ENCODE assay signal across 15 mouse cellular contexts in genomic region chr9:78546944-78547343, GRCm38 (mm10). TPM values are rescaled to one million over a fixed set of nuclear protein-coding genes. Genes with fewer than 3 reads are reported as not detected.
DNase-seq lines count a peak whose midpoint lies in the region; ATAC-seq and TF ChIP-seq lines count a peak whose summit lies in the region.
"Had no signal": no experiment of that assay in that cellular context is flagged by ENCODE, and none has a peak within 500 bp of the region (broad histone marks: within the 10 kb centered on the region; RNA-seq: fewer than 3 reads in every experiment).

No protein-coding gene starts in this region.

- ATAC-seq in liver, postnatal 0 days: no peak
- no peak for ATAC-seq in midbrain, embryonic 11.5 days (ENCODE audit: low FRiP score)
- ATAC-seq: intestine, postnatal 0 days; midbrain, embryonic 13.5 days had no signal

- WGBS in liver, postnatal 0 days (ENCODE audit: insufficient replicate concordance): 73% methylated on average over 7 of the region's 7 CpGs
- WGBS in midbrain, embryonic 11.5 days: 84% methylated on average over 7 of the region's 7 CpGs

- no peaks in the 10 kb centered on the region for H3K36me3 ChIP-seq in liver, postnatal 0 days (replicated peaks; ENCODE audit: insufficient read depth, low read length)
- no peaks in the 10 kb centered on the region for H3K36me3 ChIP-seq in midbrain, embryonic 11.5 days (ENCODE audit: control insufficient read depth, insufficient read depth, low read length)

- no peak for TF ChIP-seq EP300 in liver, postnatal 0 days (IDR thresholded peaks at IDR 0.05; ENCODE audit: low read depth)

- H3K27ac ChIP-seq in gastrocnemius, adult 2 months: no peak overlapping the region
- H3K27ac ChIP-seq in left cerebral cortex, adult 2 months: no peak overlapping the region
- H3K27ac ChIP-seq in liver, postnatal 0 days (ENCODE audit: low read depth): no peak overlapping the region
- no peak overlapping the region for H3K27ac ChIP-seq in midbrain, embryonic 11.5 days (ENCODE audit: low read depth, low read length)
- H3K27ac ChIP-seq: hindbrain, embryonic 12.5 days; limb, embryonic 15.5 days; midbrain, embryonic 13.5 days; stomach, embryonic 15.5 days had no signal

- H3K9me3 ChIP-seq in liver, postnatal 0 days (ENCODE audit: low read length): no peaks in the 10 kb centered on the region
- no peaks in the 10 kb centered on the region for H3K9me3 ChIP-seq in midbrain, embryonic 11.5 days (ENCODE audit: control insufficient read depth, low read length)
- H3K9me3 ChIP-seq: hindbrain, embryonic 12.5 days; limb, embryonic 15.5 days; midbrain, embryonic 13.5 days; stomach, embryonic 15.5 days had no signal

- H3K9ac ChIP-seq in liver, postnatal 0 days (replicated peaks): no peak overlapping the region
- H3K9ac ChIP-seq in midbrain, embryonic 11.5 days (ENCODE audit: low read length): no peak overlapping the region
- H3K9ac ChIP-seq: hindbrain, embryonic 12.5 days; limb, embryonic 15.5 days; midbrain, embryonic 13.5 days; stomach, embryonic 15.5 days had no signal

- H3K4me2 ChIP-seq in liver, postnatal 0 days (ENCODE audit: low read depth, low read length): no peak overlapping the region
- H3K4me2 ChIP-seq in midbrain, embryonic 11.5 days: no peak overlapping the region
- H3K4me2 ChIP-seq: hindbrain, embryonic 12.5 days; limb, embryonic 15.5 days; midbrain, embryonic 13.5 days; stomach, embryonic 15.5 days had no signal

- H3K4me3 ChIP-seq in gastrocnemius, adult 2 months: no peak overlapping the region
- no peak overlapping the region for H3K4me3 ChIP-seq in left cerebral cortex, adult 2 months
- H3K4me3 ChIP-seq in liver, postnatal 0 days (ENCODE audit: low read depth, low read length): no peak overlapping the region
- H3K4me3 ChIP-seq in midbrain, embryonic 11.5 days (ENCODE audit: low read depth, low read length): no peak overlapping the region
- H3K4me3 ChIP-seq: hindbrain, embryonic 12.5 days; limb, embryonic 15.5 days; midbrain, embryonic 13.5 days; stomach, embryonic 15.5 days had no signal

- peak; percentile 23 to 48 for DNase-seq in heart, postnatal 14 days
- DNase-seq in heart, postnatal 36 days: no peak
- DNase-seq in gastrocnemius, adult 2 months: peak; percentile 84
- DNase-seq in left cerebral cortex, adult 2 months (ENCODE audit: extremely low spot score in 1 of 2, low spot score in 2 of 2): peak; percentile 28 to 55
- DNase-seq in right cerebral cortex, postnatal 4 days: peak; percentile 29
- DNase-seq in liver, postnatal 0 days: no peak
- no peak for DNase-seq in midbrain, embryonic 11.5 days (ENCODE audit: low spot score, missing footprints)
- DNase-seq: adrenal gland, postnatal 36 days; cerebellum, adult 2 months; kidney, postnatal 36 days had no signal

- intact Hi-C loops in heart, postnatal 14 days (cut with DNase I): no loop called here
- intact Hi-C loops in heart, postnatal 36 days (cut with DNase I): no loop called here
- intact Hi-C loops in gastrocnemius, adult 2 months (cut with DNase I): no loop called here
- intact Hi-C loops in left cerebral cortex, adult 2 months (cut with DNase I): no loop called here

- no peaks in the 10 kb centered on the region for H3K4me1 ChIP-seq in liver, postnatal 0 days (ENCODE audit: insufficient read depth)
- H3K4me1 ChIP-seq in midbrain, embryonic 11.5 days (ENCODE audit: control insufficient read depth, insufficient read depth, low read length): no peaks in the 10 kb centered on the region
- H3K4me1 ChIP-seq: hindbrain, embryonic 12.5 days; limb, embryonic 15.5 days; midbrain, embryonic 13.5 days; stomach, embryonic 15.5 days had no signal

- TF ChIP-seq CTCF in gastrocnemius, adult 2 months (IDR thresholded peaks at IDR 0.05): no peak
- no peak for TF ChIP-seq CTCF in left cerebral cortex, adult 2 months (IDR thresholded peaks at IDR 0.05)
- TF ChIP-seq CTCF in liver, postnatal 0 days (IDR thresholded peaks at IDR 0.05; ENCODE audit: low read depth): no peak

- H3K27me3 ChIP-seq in liver, postnatal 0 days (ENCODE audit: insufficient read depth, low read length): no peaks in the 10 kb centered on the region
- no peaks in the 10 kb centered on the region for H3K27me3 ChIP-seq in midbrain, embryonic 11.5 days (ENCODE audit: control insufficient read depth, insufficient read depth, low read length)
- H3K27me3 ChIP-seq: hindbrain, embryonic 12.5 days; limb, embryonic 15.5 days; midbrain, embryonic 13.5 days; stomach, embryonic 15.5 days had no signal

RNA-seq across cellular contexts. Expression of gene Slc17a5, which starts 40.9 kb away (rescaled TPM):
- 1 to 10 TPM; 5.7 to 6.9 TPM for total RNA-seq in heart, postnatal 14 days (2021)
- total RNA-seq in heart, postnatal 36 days (2021): 1 to 10 TPM; 6.5 to 6.9 TPM
- total RNA-seq in gastrocnemius, adult 2 months (2021): 1 to 10 TPM; 2.7 to 2.8 TPM
- total RNA-seq in left cerebral cortex, adult 2 months (2021): 10 to 100 TPM; 16.1 to 17.3 TPM
- polyA plus RNA-seq in liver, postnatal 0 days (2015; fragmentation: Nextera tagmentation; extraction: Ambion mirVana): 5.2 and 6.2 TPM in 2 replicates
- polyA plus RNA-seq in midbrain, embryonic 11.5 days (2014; fragmentation: Nextera tagmentation; extraction: Ambion mirVana): 9.8 and 12.3 TPM in 2 replicates

RNA-seq across cellular contexts. Expression of gene Eef1a1, which starts 58.0 kb away (rescaled TPM):
- 1,000 to 10,000 TPM; 1,986 to 2,287 TPM for total RNA-seq in heart, postnatal 14 days (2021)
- total RNA-seq in heart, postnatal 36 days (2021): 1,000 to 10,000 TPM; 1,083 to 1,160 TPM
- 100 to 1,000 TPM; 390 to 557 TPM for total RNA-seq in gastrocnemius, adult 2 months (2021)
- total RNA-seq in left cerebral cortex, adult 2 months (2021): 1,000 to 10,000 TPM; 2,077 to 2,174 TPM
- polyA plus RNA-seq in liver, postnatal 0 days (2015; fragmentation: Nextera tagmentation; extraction: Ambion mirVana): 1,946 and 1,972 TPM in 2 replicates
- 4,628 and 4,661 TPM in 2 replicates for polyA plus RNA-seq in midbrain, embryonic 11.5 days (2014; fragmentation: Nextera tagmentation; extraction: Ambion mirVana)

Comparison
In these comparisons a context has a peak if more than half of its experiments do, and no peak if none do; other contexts are left out.
1. DNase-seq: peak in heart, postnatal 14 days (2 of 2), gastrocnemius, adult 2 months (single experiment), left cerebral cortex, adult 2 months (2 of 2) and right cerebral cortex, postnatal 4 days (single experiment); none in heart, postnatal 36 days (0 of 2), liver, postnatal 0 days (single experiment) and midbrain, embryonic 11.5 days (single experiment).